Mouse (Mus musculus): ENCODE measurements around the gene Trim59. TPM values are rescaled to one million over a fixed set of nuclear protein-coding genes. Genes with fewer than 3 reads are reported as not detected.

The Trim59 gene
- 62.9 and 67.1 TPM in 2 replicates for polyA plus RNA-seq (2015; fragmentation: Nextera tagmentation; extraction: Ambion mirVana)

DNA sequence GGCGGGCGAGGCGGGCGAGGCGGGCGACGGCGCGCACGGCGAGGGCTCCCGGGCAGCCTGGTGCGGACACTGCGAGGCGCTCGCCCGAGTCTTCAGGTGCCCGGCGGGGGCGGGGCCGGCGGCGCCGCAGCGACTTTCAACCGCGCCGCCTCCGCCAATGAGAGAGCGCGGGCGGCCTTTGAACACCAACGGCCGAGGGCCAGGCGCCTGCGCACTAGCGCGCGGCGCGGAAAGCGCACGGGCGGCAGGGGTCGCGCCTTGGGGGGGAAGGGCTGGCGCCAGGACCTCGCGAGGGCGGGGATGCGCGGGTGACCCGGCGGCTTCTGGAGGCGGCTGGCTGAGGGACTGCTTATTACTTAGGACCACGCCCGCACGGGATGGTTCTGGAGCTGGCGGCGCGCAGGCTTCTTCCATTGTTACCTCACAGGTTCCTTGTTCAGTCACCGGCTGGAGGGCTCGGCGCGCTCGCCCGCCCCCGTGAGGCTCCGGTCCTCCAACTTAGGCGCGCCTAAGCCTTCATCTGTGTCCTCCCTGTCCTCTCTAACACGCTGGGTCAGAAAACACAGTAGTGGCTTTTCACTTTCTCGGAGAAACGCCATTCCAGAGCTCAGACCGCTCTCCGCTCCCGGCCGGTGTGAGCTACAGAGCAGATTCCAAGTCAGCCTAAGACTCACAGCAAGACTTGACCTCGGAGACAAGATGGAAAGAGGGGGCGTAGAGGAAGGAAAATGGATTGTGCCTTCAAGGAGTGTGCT is at the start of gene Trim59:
Trim59 (minus strand) TSS at position 111 of the 755 bp plus-strand sequence.
- H3K4me2 ChIP-seq, result peak within 1 kb of the TSS; percentile 73
- peaks cover 6% of the 10 kb centered on the region for H3K36me3 ChIP-seq
- under 1% methylated on average over 76 of the region's 80 CpGs for WGBS
- peak; percentile 94 for ATAC-seq (replicated peaks; ENCODE audit: insufficient number of reproducible peaks, insufficient read depth, low FRiP score, low read depth)
- H3K4me3 ChIP-seq, result peak within 1 kb of the TSS; percentile 93
- no peaks in the 10 kb centered on the region for H3K27me3 ChIP-seq
- H3K27ac ChIP-seq, result peak within 1 kb of the TSS; percentile 96
- H3K9ac ChIP-seq, result peak within 1 kb of the TSS; percentile 89
- no peaks in the 10 kb centered on the region for H3K9me3 ChIP-seq (replicated peaks)
- peaks cover 25% of the 10 kb centered on the region for H3K4me1 ChIP-seq (replicated peaks)

DNA sequence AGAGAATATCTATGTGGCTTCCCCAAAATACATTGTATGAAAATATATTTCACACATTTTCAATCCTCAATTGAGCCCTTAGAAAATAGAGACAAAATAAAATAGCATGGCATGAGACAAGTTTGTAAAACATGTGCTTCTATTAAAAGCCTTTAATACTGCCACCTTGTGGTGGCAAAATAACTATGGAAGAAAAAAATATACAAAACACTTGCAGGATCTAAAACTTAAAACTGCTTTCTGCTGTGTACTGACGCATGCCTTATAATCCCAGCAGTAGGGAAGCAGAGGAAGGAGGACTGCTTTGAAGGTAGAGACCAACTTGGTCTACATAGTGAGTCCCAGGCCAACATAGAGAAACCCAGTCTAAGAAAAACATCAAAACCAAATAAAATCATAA is 19.4 kb upstream of the Trim59 start:
- ATAC-seq (replicated peaks; ENCODE audit: insufficient number of reproducible peaks, insufficient read depth, low FRiP score, low read depth), result no peak
- Histone ChIP-seq H3K4me2 (no peak overlapping the region), H3K9ac (no peak overlapping the region), H3K4me3 (no peak overlapping the region), H3K36me3 (no peaks in the 10 kb centered on the region), H3K27ac (no peak overlapping the region), H3K4me1 (replicated peaks) (0 out of 2 replicates have a peak, but pooled peaks cover 2% of the 10 kb centered on the region), H3K9me3 (replicated peaks) (no peaks in the 10 kb centered on the region), H3K27me3 (no peaks in the 10 kb centered on the region)
- 60% methylated on average over 1 of the region's 1 CpGs for WGBS

DNA sequence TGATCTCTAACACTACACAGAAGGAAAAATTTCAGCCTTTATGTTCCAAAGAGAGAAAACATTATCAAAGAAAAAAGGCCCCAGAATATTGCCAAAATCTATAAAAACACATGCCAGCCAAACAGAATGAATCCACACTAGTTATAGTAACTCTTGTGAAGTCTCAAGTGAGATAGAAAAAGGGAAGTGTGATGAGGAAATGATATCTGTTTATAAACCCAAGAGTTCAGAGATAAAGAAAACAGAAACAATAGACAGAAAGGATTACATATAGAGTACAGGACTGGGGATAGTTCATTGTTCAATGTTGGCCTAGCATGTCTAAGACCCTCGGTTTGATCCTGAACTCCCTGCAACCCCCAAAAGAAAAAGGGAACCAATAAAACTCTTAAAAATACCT is 18.2 kb upstream of the Trim59 start:
- Histone ChIP-seq H3K4me1 (replicated peaks) (0 out of 2 replicates have a peak, but pooled peaks cover 2% of the 10 kb centered on the region), H3K4me3 (no peak overlapping the region), H3K9ac (no peak overlapping the region), H3K36me3 (no peaks in the 10 kb centered on the region), H3K27me3 (no peaks in the 10 kb centered on the region), H3K4me2 (no peak overlapping the region), H3K9me3 (replicated peaks) (no peaks in the 10 kb centered on the region), H3K27ac (no peak overlapping the region)
- WGBS, result 79% methylated on average over 1 of the region's 1 CpGs
- no peak for ATAC-seq (replicated peaks; ENCODE audit: insufficient number of reproducible peaks, insufficient read depth, low FRiP score, low read depth)

DNA sequence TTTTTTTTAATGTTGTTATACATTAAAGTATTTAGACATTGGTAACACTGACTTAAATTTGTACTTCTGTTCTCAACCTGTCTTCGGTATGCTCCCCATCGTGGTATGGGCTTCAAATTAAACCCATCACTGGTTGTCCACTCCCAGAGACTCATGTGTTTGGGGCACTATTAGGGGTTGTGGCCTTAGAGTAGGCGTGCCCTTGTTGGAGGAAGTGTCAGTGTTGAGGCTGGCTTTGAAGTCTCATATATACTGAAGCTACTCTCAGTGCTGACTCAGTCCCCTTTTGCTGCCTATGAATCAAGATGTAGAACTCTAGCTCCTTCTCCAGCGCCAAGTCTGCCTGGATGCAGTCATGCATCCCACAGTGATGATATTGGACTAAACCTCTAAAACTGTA is 16.1 kb upstream of the Trim59 start:
- no peaks in the 10 kb centered on the region for H3K36me3 ChIP-seq
- H3K9ac ChIP-seq, result no peak overlapping the region
- 91% methylated on average over 4 of the region's 4 CpGs for WGBS
- no peak overlapping the region for H3K4me3 ChIP-seq
- no peaks in the 10 kb centered on the region for H3K27me3 ChIP-seq
- ATAC-seq (replicated peaks; ENCODE audit: insufficient number of reproducible peaks, insufficient read depth, low FRiP score, low read depth), result no peak
- no peak overlapping the region for H3K4me2 ChIP-seq
- H3K9me3 ChIP-seq (replicated peaks), result no peaks in the 10 kb centered on the region
- no peak overlapping the region for H3K27ac ChIP-seq
- H3K4me1 ChIP-seq (replicated peaks), result no peaks in the 10 kb centered on the region

DNA sequence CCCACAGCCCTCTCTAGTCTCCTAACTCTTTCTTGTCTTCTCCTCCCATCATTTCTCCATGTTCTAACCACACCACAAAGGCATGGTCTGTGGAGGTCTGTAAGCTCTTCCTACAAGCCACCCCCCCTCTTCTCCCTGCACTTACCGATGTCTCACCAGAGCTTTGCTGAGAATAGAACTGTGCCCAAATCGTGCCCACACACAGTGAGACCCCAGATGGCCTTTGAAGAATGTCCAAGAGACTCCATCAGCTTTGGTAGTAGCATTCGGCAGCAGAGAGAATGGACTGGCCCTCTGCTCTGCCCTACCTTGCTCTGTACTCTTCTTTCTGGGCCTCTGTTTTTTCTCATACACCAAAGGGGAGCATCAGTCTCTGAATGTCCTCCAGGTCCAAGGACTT is 11.3 kb upstream of the Trim59 start:
- H3K4me1 ChIP-seq (replicated peaks), result no peaks in the 10 kb centered on the region
- no peaks in the 10 kb centered on the region for H3K27me3 ChIP-seq
- H3K9ac ChIP-seq, result no peak overlapping the region
- H3K36me3 ChIP-seq, result no peaks in the 10 kb centered on the region
- H3K4me2 ChIP-seq, result no peak overlapping the region
- H3K4me3 ChIP-seq, result no peak overlapping the region
- ATAC-seq (replicated peaks; ENCODE audit: insufficient number of reproducible peaks, insufficient read depth, low FRiP score, low read depth), result no peak
- H3K27ac ChIP-seq, result no peak overlapping the region
- H3K9me3 ChIP-seq (replicated peaks), result no peaks in the 10 kb centered on the region
- WGBS, result 81% methylated on average over 3 of the region's 3 CpGs

DNA sequence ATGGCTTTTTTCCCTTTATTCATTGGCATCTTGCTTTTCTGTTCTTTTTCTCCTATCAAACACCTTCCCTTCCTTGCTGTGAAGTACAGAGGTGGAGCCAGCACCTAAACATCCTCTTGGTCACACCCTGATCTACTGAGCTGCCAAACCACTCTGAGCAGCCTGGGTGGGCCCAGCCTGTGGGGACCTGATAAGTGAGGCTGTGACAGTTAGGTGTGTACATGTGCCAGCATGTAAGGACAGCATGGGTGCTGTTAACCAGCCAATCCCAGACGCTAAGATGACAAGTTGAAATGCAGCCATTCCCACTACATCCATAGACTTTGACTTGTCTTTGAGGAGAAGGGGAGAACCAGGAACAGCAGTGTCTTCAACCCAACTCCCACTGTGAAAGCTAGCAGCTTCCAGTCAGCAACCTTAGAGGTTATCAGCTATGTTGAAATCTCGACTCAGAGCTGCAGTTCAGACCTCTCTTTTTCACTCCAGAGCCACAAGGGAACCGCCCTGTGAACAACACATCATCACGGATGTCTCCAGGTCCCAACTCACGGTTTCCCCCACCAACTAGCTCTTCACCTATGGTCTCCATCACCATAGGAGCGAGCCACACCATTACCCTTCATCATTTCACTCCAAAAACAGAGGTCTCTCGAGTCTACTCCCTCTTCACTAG is 10.3 kb upstream of the Trim59 start:
- H3K27me3 ChIP-seq, result no peaks in the 10 kb centered on the region
- H3K36me3 ChIP-seq, result no peaks in the 10 kb centered on the region
- no peaks in the 10 kb centered on the region for H3K9me3 ChIP-seq (replicated peaks)
- H3K9ac ChIP-seq, result no peak overlapping the region
- ATAC-seq (replicated peaks; ENCODE audit: insufficient number of reproducible peaks, insufficient read depth, low FRiP score, low read depth), result no peak
- H3K4me1 ChIP-seq (replicated peaks), result no peaks in the 10 kb centered on the region
- 73% methylated on average over 7 of the region's 7 CpGs for WGBS
- H3K27ac ChIP-seq, result no peak overlapping the region
- H3K4me3 ChIP-seq, result no peak overlapping the region
- H3K4me2 ChIP-seq, result no peak overlapping the region

DNA sequence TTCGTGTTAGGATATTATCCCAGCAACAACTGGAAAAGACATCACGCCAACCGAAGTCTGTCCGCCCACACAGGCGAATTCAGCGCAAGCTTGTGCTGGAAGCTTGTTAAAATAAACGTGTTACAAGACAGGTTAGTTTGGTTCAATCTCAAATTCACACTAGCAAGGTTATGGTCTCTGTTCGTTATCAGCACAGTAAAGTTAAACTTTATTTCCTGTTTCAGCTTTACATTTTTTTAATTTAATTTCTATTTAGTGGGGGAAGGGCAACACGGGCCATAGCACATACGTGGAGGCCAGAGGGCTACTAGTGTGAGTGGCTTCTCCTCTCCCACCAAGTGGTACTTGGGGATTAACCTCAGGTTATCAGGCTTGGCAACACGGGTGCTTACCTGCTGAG is 7.3 kb upstream of the Trim59 start:
- no peak for ATAC-seq (replicated peaks; ENCODE audit: insufficient number of reproducible peaks, insufficient read depth, low FRiP score, low read depth)
- H3K36me3 ChIP-seq, result no peaks in the 10 kb centered on the region
- no peaks in the 10 kb centered on the region for H3K27me3 ChIP-seq
- no peaks in the 10 kb centered on the region for H3K4me1 ChIP-seq (replicated peaks)
- no peak overlapping the region for H3K27ac ChIP-seq
- H3K9me3 ChIP-seq (replicated peaks), result no peaks in the 10 kb centered on the region
- no peak overlapping the region for H3K4me2 ChIP-seq
- no peak overlapping the region for H3K4me3 ChIP-seq
- 87% methylated on average over 11 of the region's 11 CpGs for WGBS
- no peak overlapping the region for H3K9ac ChIP-seq

DNA sequence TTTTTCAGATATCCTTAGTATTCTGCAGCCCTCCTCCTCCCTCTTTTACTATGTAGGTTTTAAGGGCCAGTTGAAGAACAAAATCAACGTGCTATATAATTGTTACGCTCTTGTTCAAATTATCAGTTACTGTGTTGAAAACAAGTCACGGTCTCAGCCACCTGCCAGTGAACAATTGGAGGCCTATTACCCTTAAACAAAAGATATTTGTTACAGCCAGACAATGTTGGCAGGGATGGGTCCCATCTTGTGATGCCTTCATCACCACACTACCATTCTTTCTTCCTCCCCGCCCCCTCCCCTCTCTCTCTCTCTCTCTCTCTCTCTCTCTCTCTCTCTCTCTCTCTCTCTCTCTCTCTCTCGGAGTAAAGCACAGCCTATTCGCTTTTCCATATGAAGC is 4.5 kb upstream of the Trim59 start:
- H3K27me3 ChIP-seq, result no peaks in the 10 kb centered on the region
- H3K9ac ChIP-seq, result no peak overlapping the region
- no peak overlapping the region for H3K27ac ChIP-seq
- H3K36me3 ChIP-seq, result no peaks in the 10 kb centered on the region
- no peak overlapping the region for H3K4me3 ChIP-seq
- no peak overlapping the region for H3K4me2 ChIP-seq
- peaks cover 12% of the 10 kb centered on the region for H3K4me1 ChIP-seq (replicated peaks)
- no peaks in the 10 kb centered on the region for H3K9me3 ChIP-seq (replicated peaks)
- 75% methylated on average over 6 of the region's 6 CpGs for WGBS
- no peak for ATAC-seq (replicated peaks; ENCODE audit: insufficient number of reproducible peaks, insufficient read depth, low FRiP score, low read depth)

DNA sequence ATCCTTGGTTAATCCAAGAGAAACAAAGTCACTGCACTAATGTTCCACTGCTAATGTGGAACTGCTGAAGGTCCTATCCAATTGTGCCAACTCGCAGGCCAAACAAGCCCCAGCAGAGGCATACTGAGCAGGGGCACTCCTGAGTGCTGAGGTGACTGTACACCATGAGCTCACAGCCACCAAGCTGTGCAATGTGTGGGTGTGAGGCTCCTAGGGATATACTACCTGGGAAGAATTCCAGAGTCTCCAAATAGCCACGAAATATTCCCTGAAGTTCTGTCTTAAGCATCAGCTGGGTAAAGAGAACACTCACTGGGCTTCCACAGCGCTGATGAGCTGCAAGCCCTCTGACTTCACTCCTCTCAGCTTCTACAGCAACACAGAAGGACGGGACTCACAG is 3.1 kb upstream of the Trim59 start:
- H3K9me3 ChIP-seq (replicated peaks), result no peaks in the 10 kb centered on the region
- ATAC-seq (replicated peaks; ENCODE audit: insufficient number of reproducible peaks, insufficient read depth, low FRiP score, low read depth), result no peak
- no peak overlapping the region for H3K9ac ChIP-seq
- WGBS, result 67% methylated on average over 4 of the region's 4 CpGs
- peaks cover 16% of the 10 kb centered on the region for H3K4me1 ChIP-seq (replicated peaks)
- H3K27ac ChIP-seq, result no peak overlapping the region
- no peaks in the 10 kb centered on the region for H3K36me3 ChIP-seq
- H3K27me3 ChIP-seq, result no peaks in the 10 kb centered on the region
- H3K4me2 ChIP-seq, result no peak overlapping the region
- H3K4me3 ChIP-seq, result no peak overlapping the region

DNA sequence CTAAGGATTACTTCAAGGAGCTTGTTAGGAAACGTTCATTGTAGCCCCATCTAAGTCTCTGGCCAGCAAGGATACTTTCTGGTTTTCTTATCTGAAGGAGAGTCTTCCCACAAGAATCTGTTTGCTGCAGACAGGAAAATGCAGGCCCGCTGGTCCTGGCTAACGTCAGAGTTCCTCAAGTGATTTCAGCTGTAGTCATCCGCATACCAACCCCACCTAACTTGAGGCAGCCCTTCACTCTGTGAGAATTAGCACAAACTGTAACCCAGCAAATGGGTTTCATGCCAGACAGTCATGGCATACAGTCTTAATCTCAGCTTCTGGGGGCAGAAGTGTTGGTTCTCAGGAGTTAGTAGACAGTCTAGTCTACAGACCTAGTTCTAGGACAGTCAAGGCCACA is 2.0 kb upstream of the Trim59 start:
- Histone ChIP-seq H3K27me3 (no peaks in the 10 kb centered on the region), H3K4me3 (no peak overlapping the region), H3K36me3 (no peaks in the 10 kb centered on the region), H3K27ac (no peak overlapping the region), H3K9ac (no peak overlapping the region), H3K4me2 (no peak overlapping the region), H3K9me3 (replicated peaks) (no peaks in the 10 kb centered on the region), H3K4me1 (replicated peaks) (peaks cover 19% of the 10 kb centered on the region)
- WGBS, result 41% methylated on average over 4 of the region's 4 CpGs
- ATAC-seq (replicated peaks; ENCODE audit: insufficient number of reproducible peaks, insufficient read depth, low FRiP score, low read depth), result no peak

DNA sequence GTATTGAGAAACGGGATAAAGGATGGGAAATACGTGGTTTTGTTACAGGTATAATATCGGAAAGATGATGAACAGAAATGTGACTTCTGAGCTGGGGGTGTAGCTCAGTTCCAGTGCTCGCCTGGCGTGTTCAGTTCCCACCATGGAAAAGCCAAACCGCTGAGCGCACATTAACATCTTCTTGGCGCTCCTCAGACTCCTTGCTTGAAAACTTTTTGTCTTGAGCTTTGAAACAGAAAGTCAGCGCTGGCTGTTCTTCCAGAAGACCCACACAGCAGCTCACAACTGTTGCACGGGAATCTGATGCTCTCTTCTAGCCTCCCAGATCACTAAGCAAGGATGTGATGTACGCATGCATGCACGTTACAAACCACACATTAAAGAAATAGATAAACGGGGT is 1.2 kb upstream of the Trim59 start:
- H3K4me2 ChIP-seq, result peak overlapping the region; percentile 73
- no peak for ATAC-seq (replicated peaks; ENCODE audit: insufficient number of reproducible peaks, insufficient read depth, low FRiP score, low read depth)
- H3K9me3 ChIP-seq (replicated peaks), result no peaks in the 10 kb centered on the region
- H3K27ac ChIP-seq, result peak overlapping the region; percentile 96; the same call in 1 of the 2 replicates
- peaks cover 23% of the 10 kb centered on the region for H3K4me1 ChIP-seq (replicated peaks)
- no peaks in the 10 kb centered on the region for H3K27me3 ChIP-seq
- WGBS, result 29% methylated on average over 13 of the region's 13 CpGs
- no peaks in the 10 kb centered on the region for H3K36me3 ChIP-seq
- H3K4me3 ChIP-seq, result peak overlapping the region; percentile 93
- H3K9ac ChIP-seq, result 0 out of 2 replicates have a peak overlapping the region, but pooled peaks have one; percentile 71

DNA sequence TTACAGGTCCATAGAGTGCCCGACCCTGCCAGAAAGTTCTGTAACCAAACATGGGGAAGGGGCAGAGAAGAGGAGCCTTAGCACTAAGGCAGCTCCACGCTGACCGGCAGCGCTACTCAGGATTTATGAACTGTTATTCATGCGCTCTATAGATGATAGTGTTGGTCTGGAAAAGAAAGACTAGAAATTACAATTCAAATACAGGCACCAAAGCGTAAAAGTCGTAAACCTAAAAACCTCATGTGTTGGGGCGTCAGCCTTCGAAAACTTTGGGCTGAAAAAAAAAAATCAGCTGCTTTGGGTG is 797 bp upstream of the Trim59 start:
- Histone ChIP-seq H3K27ac (peak overlapping the region; percentile 96), H3K4me2 (peak overlapping the region; percentile 73), H3K9me3 (replicated peaks) (no peaks in the 10 kb centered on the region), H3K27me3 (no peaks in the 10 kb centered on the region), H3K4me3 (peak overlapping the region; percentile 93), H3K9ac (peak overlapping the region; percentile 71), H3K36me3 (peaks cover 3% of the 10 kb centered on the region), H3K4me1 (replicated peaks) (peaks cover 25% of the 10 kb centered on the region)
- no peak for ATAC-seq (replicated peaks; ENCODE audit: insufficient number of reproducible peaks, insufficient read depth, low FRiP score, low read depth)
- WGBS, result 7% methylated on average over 9 of the region's 9 CpGs
